Mouse (Mus musculus) macrophage (primary cell): ENCODE measurements around the gene Mapkapk5. TPM values are rescaled to one million over a fixed set of nuclear protein-coding genes. Genes with fewer than 3 reads are reported as not detected.

Experiments used
- H3K27ac ChIP-seq: fragments of 350-480 bp; formaldehyde crosslinking; 2 replicates; pipeline ENCODE4 v1.9.0; 2021
- H3K36me3 ChIP-seq: fragments of 350-480 bp; formaldehyde crosslinking; 2 replicates; pipeline ENCODE4 v1.9.0; 2021; ENCODE audit errors: inconsistent target
- H3K4me3 ChIP-seq: fragments of 350-480 bp; formaldehyde crosslinking; 2 replicates; pipeline ENCODE4 v1.9.0; 2021; ENCODE audit errors: inconsistent target
- H3K79me2 ChIP-seq: fragments of 350-480 bp; formaldehyde crosslinking; 2 replicates; pipeline ENCODE4 v1.9.0; 2021; ENCODE audit errors: inconsistent target
- WGBS: methylation state at CpG from one replicate; pipeline ENCODE4 v1.1.7; 2026; ENCODE audit warnings: inconsistent platforms; ENCODE audit not compliant: missing documents; 5-methylcytosine and 5-hydroxymethylcytosine counted together
- polyA plus RNA-seq: library from polyadenylated mRNA; stranded (reverse); fragments of 250-400 nt; gene quantifications from 3 replicates; pipeline ENCODE4 v1.2.4, GENCODE M21; 2018; ENCODE audit warnings: inconsistent platforms

Mapkapk5 gene
- polyA plus RNA-seq, 1 experiment from 2014 or later: 103 TPM

- no peak overlapping the region for H3K4me3 ChIP-seq
- H3K27ac ChIP-seq: no peak overlapping the region
- WGBS: 79% methylated on average over 8 of the region's 8 CpGs
- no peaks in the 10 kb centered on the region for H3K36me3 ChIP-seq
- H3K79me2 ChIP-seq: no peaks in the 10 kb centered on the region
Observed at GRCm38 (mm10) chr5:121493305-121493704, 52.4 kb downstream of the Mapkapk5 start.

- H3K36me3 ChIP-seq: no peaks in the 10 kb centered on the region
- H3K79me2 ChIP-seq: no peaks in the 10 kb centered on the region
- H3K4me3 ChIP-seq: no peak overlapping the region
- H3K27ac ChIP-seq: no peak overlapping the region
- 85% methylated on average over 5 of the region's 5 CpGs for WGBS
Observed at GRCm38 (mm10) chr5:121484801-121485200, 60.9 kb downstream of the Mapkapk5 start.

GRCm38 (mm10) chr5:121477680-121478079 is 68.0 kb downstream of the Mapkapk5 start:
- Histone ChIP-seq H3K79me2 (no peaks in the 10 kb centered on the region), H3K4me3 (no peak overlapping the region), H3K27ac (no peak overlapping the region), H3K36me3 (no peaks in the 10 kb centered on the region)
- 33% methylated on average over 3 of the region's 3 CpGs for WGBS

- H3K36me3 ChIP-seq: no peaks in the 10 kb centered on the region
- H3K27ac ChIP-seq: no peak overlapping the region
- no peaks in the 10 kb centered on the region for H3K79me2 ChIP-seq
- 100% methylated on average over 1 of the region's 1 CpGs for WGBS
- H3K4me3 ChIP-seq: no peak overlapping the region
Observed at GRCm38 (mm10) chr5:121476040-121476439, 69.7 kb downstream of the Mapkapk5 start.

Other genes with a start within 250 kb of the Mapkapk5 start
- gene Trafd1, start 160.3 kb downstream of the Mapkapk5 start, polyA plus RNA-seq: 97.3 to 304 TPM (median 148 TPM) in 3 replicates
- 15.3 to 23.7 TPM (median 17.0 TPM) in 3 replicates for gene Naa25, start 148.0 kb downstream of the Mapkapk5 start, polyA plus RNA-seq
- 0.81 to 1.9 TPM (median 1.5 TPM) in 3 replicates for gene Tmem116, start 94.0 kb downstream of the Mapkapk5 start, polyA plus RNA-seq
- gene Erp29, start 93.4 kb downstream of the Mapkapk5 start, polyA plus RNA-seq: 327 to 388 TPM (median 342 TPM) in 3 replicates
- not detected in 3 replicates for gene Adam1b, start 42.5 kb downstream of the Mapkapk5 start, polyA plus RNA-seq
- gene Adam1a, start 423 bp downstream of the Mapkapk5 start, polyA plus RNA-seq: 0.40 to 1.5 TPM (median 0.95 TPM) in 3 replicates
- gene Gm42878, start 423 bp downstream of the Mapkapk5 start, polyA plus RNA-seq: 0.11 to 0.26 TPM in 2 of 3 replicates, not detected in the other
- 566 to 1,134 TPM (median 980 TPM) in 3 replicates for gene Aldh2, start 47.9 kb upstream of the Mapkapk5 start, polyA plus RNA-seq
- 6.2 to 10.9 TPM (median 7.4 TPM) in 3 replicates for gene Acad12, start 73.0 kb upstream of the Mapkapk5 start, polyA plus RNA-seq
- 1.7 to 4.4 TPM (median 2.5 TPM) in 3 replicates for gene Acad10, start 114.6 kb upstream of the Mapkapk5 start, polyA plus RNA-seq
- gene Brap, start 114.7 kb upstream of the Mapkapk5 start, polyA plus RNA-seq: 32.4 to 40.7 TPM (median 36.5 TPM) in 3 replicates
- 45.1 to 115 TPM (median 51.4 TPM) in 3 replicates for gene Atxn2, start 165.4 kb upstream of the Mapkapk5 start, polyA plus RNA-seq